Mouse (Mus musculus) liver, embryonic 11.5 days (tissue): Measurements from ENCODE around the gene Lats2. TPM values are rescaled to one million over a fixed set of nuclear protein-coding genes. Genes with fewer than 3 reads are reported as not detected.

Experiments used
- ATAC-seq: fragments of 200-750 bp; cut with Nextera tagmentation; replicated peaks from 2 replicates; pipeline ENCODE4 v1.8.0; 2017; ENCODE audit warnings: moderate number of reproducible peaks, mild to moderate bottlenecking, moderate TSS enrichment, moderate library complexity; ENCODE audit not compliant: low FRiP score
- DNase-seq: peaks from one replicate; pipeline ENCODE4 v3.0.0-alpha.2; 2017; ENCODE audit warnings: low spot score
- H3K27ac ChIP-seq: fragments of 300-500 bp; sonication (generic); 2 replicates; pipeline ENCODE4 v1.5.1; 2014; ENCODE audit warnings: mild to moderate bottlenecking, low read depth, low read length, control low read depth
- H3K27me3 ChIP-seq: fragments of 300-500 bp; sonication (generic); replicated peaks from 2 replicates; pipeline ENCODE4 v1.6.1; 2014; ENCODE audit warnings: low read length, mixed read lengths; ENCODE audit not compliant: control insufficient read depth, insufficient read depth
- H3K36me3 ChIP-seq: fragments of 300-500 bp; sonication (generic); 2 replicates; pipeline ENCODE4 v1.6.1; 2014; ENCODE audit warnings: mild to moderate bottlenecking, low read length, moderate library complexity, mixed read lengths; ENCODE audit not compliant: control insufficient read depth, insufficient read depth
- H3K4me1 ChIP-seq: fragments of 300-500 bp; sonication (generic); replicated peaks from 2 replicates; pipeline ENCODE4 v1.6.1; 2014; ENCODE audit warnings: low read length, mixed read lengths; ENCODE audit not compliant: control insufficient read depth, insufficient read depth
- H3K4me2 ChIP-seq: fragments of 300-500 bp; sonication (generic); 2 replicates; pipeline ENCODE4 v1.6.1; 2014; ENCODE audit warnings: mild to moderate bottlenecking, control low read depth, moderate library complexity
- H3K4me3 ChIP-seq: fragments of 300-500 bp; sonication (generic); 2 replicates; pipeline ENCODE4 v1.5.1; 2014; ENCODE audit warnings: low read depth, low read length, control low read depth
- H3K9ac ChIP-seq: fragments of 300-500 bp; sonication (generic); 2 replicates; pipeline ENCODE4 v1.6.1; 2014; ENCODE audit warnings: low read depth, low read length, control low read depth
- H3K9me3 ChIP-seq: fragments of 300-500 bp; sonication (generic); 2 replicates; pipeline ENCODE4 v1.6.1; 2016; ENCODE audit warnings: low read length, inconsistent platforms, mixed read lengths; ENCODE audit not compliant: control insufficient read depth
- WGBS: fragments of 180-500 bp; shearing (Covaris S2); extraction: QIAGEN DNeasy Blood & Tissue Kit; methylation state at CpG from one replicate; pipeline ENCODE4 v1.1.7; 2014; 5-methylcytosine and 5-hydroxymethylcytosine counted together
- polyA plus RNA-seq: library from polyadenylated mRNA; unstranded; fragments of >200 nt; fragmentation: Nextera tagmentation; extraction: Ambion mirVana; gene quantifications from 2 replicates; pipeline ENCODE4 v1.2.1, GENCODE M21; 2014

Lats2 gene
- polyA plus RNA-seq, 1 experiment from 2014 or later: 9.7 TPM

DNA sequence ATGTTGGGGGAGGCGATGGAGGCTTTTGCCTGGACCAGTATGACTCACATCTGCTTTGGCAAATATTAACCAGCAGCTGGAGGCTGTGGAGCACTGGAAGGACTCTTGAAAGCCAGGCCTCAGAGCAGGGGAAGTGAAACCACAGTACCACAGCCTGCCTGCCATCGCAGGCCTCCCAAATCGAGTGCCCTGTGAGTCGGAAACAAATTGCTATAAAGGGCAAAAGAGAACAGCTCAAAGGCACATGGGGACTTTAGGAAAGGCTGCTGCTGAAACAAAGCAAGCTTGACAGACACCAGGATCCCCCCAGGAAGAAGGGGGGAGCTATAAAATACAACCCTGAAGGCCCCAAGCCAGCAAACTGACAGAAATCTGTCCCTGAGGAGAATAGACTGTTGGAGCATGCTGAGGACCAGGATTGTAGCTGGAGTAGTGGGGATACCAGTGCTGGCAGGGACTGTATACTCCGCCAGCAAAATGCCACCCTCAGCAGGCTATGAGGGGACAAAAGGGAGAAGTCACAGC lies 28.2 kb downstream of the Lats2 start:
- no peak overlapping the region for H3K9ac ChIP-seq
- 48% methylated on average over 5 of the region's 5 CpGs for WGBS
- H3K36me3 ChIP-seq: peaks cover 5% of the 10 kb centered on the region; the same call in 1 of the 2 replicates
- ATAC-seq: no peak; the same call in 1 of the 2 replicates
- DNase-seq: no peak
- H3K27me3 ChIP-seq: no peaks in the 10 kb centered on the region
- 0 out of 2 replicates have a peak overlapping the region, but pooled peaks have one; percentile 26 for H3K27ac ChIP-seq
- H3K4me3 ChIP-seq: no peak overlapping the region
- peaks cover 3% of the 10 kb centered on the region; the same call in 1 of the 2 replicates for H3K4me1 ChIP-seq
- H3K4me2 ChIP-seq: no peak overlapping the region
- no peaks in the 10 kb centered on the region for H3K9me3 ChIP-seq

DNA sequence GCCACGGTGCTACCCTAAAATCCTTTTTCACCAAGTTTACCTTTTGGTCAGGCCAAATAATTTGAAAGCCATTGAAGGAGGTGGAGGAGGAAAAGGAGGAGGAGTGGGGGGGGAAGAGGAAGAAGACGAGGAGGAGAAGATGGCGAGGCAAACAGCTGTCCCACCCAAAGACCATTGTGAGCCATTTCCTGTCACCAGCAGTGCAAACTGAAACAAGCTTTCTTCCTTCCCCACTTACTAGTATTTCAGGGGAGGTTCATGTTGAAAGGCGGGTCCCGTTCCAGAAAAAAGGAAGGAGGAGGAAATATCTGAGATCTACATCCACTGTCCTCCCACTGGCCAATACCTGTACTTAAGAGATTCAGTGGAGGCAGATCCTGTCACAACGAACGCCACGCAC lies 28.8 kb downstream of the Lats2 start:
- no peaks in the 10 kb centered on the region for H3K9me3 ChIP-seq
- WGBS: 63% methylated on average over 8 of the region's 8 CpGs
- peaks cover 3% of the 10 kb centered on the region; the same call in 1 of the 2 replicates for H3K4me1 ChIP-seq
- H3K36me3 ChIP-seq: peaks cover 5% of the 10 kb centered on the region; the same call in 1 of the 2 replicates
- DNase-seq (no peak), ATAC-seq (no peak)
- H3K9ac ChIP-seq: no peak overlapping the region
- H3K27me3 ChIP-seq: no peaks in the 10 kb centered on the region
- H3K4me3 ChIP-seq: no peak overlapping the region
- H3K27ac ChIP-seq: no peak overlapping the region
- no peak overlapping the region for H3K4me2 ChIP-seq

DNA sequence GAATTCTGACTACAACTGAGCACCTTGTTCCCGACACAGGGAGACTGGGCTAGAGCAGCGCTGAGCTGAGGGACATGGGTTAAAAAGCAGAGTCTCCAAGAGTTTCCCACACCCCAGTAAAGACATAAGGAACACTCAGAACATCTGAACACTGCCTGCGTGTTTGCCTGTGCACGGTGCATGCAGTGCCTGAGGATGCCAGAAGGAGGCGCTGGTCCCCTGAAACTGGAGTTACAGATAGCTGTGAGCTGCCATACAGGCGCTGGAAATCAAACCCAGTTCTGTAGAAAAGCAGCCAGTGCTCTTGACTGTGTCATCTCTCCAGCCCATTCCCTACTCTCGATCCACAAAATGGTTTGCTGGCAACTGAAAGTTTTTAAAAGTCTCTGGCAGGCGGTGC lies 32.0 kb downstream of the Lats2 start:
- Histone ChIP-seq H3K9me3 (no peaks in the 10 kb centered on the region), H3K27me3 (no peaks in the 10 kb centered on the region), H3K36me3 (peaks cover 2% of the 10 kb centered on the region; the same call in 1 of the 2 replicates), H3K4me2 (no peak overlapping the region), H3K4me3 (no peak overlapping the region), H3K9ac (no peak overlapping the region), H3K4me1 (peaks cover 3% of the 10 kb centered on the region; the same call in 1 of the 2 replicates), H3K27ac (no peak overlapping the region)
- 75% methylated on average over 8 of the region's 8 CpGs for WGBS
- ATAC-seq (no peak), DNase-seq (no peak)

DNA sequence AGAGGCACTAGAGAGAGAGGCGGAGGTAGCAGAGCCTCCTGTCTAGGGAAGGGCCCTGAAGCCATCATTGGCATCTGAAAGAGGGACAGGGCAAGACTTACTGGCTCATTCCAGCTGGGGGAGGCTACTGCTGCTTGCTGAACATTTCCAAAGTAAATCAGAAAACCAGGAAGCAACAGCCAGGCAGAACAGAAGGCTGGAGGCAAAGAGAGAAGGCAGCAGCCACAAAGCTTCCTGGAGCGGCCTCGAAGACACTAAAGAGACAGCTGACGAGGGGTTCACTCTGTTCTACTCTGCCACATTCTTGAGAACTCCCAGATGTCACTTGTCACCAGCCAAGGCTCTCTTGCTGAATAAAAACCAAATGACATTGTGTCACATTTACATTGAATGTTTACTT lies 33.7 kb downstream of the Lats2 start:
- ATAC-seq (no peak), DNase-seq (no peak)
- 71% methylated on average over 4 of the region's 4 CpGs for WGBS
- no peak overlapping the region for H3K27ac ChIP-seq
- no peak overlapping the region for H3K9ac ChIP-seq
- no peaks in the 10 kb centered on the region; the same call in 1 of the 2 replicates for H3K4me1 ChIP-seq
- H3K4me2 ChIP-seq: no peak overlapping the region
- peaks cover 2% of the 10 kb centered on the region; the same call in 1 of the 2 replicates for H3K36me3 ChIP-seq
- H3K9me3 ChIP-seq: no peaks in the 10 kb centered on the region
- no peak overlapping the region for H3K4me3 ChIP-seq
- no peaks in the 10 kb centered on the region for H3K27me3 ChIP-seq

DNA sequence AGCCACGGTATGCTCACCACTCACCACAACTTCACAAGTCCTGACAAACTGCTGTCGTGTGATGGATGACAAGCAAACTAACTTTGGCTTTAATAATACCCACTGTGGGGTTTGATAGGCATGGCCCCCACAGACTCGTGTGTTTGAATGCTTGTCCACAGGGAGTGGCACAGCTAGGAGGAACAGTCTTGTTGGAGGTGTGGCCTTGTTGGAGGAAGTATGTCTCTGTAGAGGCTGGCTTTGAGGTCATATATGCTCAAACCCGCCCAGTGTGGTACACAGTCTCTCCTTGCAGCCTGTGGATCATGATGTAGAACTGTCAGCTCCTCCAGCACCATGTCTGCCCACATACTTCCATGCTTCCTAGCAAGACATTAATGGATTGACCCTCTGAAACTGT lies 39.9 kb downstream of the Lats2 start:
- ATAC-seq: no peak
- Histone ChIP-seq H3K27me3 (no peaks in the 10 kb centered on the region), H3K4me1 (peaks cover 2% of the 10 kb centered on the region), H3K9me3 (no peaks in the 10 kb centered on the region), H3K4me2 (no peak overlapping the region), H3K9ac (no peak overlapping the region), H3K27ac (no peak overlapping the region), H3K36me3 (peaks cover 3% of the 10 kb centered on the region; the same call in 1 of the 2 replicates), H3K4me3 (no peak overlapping the region)
- DNase-seq: no peak
- WGBS: 64% methylated on average over 4 of the region's 4 CpGs

DNA sequence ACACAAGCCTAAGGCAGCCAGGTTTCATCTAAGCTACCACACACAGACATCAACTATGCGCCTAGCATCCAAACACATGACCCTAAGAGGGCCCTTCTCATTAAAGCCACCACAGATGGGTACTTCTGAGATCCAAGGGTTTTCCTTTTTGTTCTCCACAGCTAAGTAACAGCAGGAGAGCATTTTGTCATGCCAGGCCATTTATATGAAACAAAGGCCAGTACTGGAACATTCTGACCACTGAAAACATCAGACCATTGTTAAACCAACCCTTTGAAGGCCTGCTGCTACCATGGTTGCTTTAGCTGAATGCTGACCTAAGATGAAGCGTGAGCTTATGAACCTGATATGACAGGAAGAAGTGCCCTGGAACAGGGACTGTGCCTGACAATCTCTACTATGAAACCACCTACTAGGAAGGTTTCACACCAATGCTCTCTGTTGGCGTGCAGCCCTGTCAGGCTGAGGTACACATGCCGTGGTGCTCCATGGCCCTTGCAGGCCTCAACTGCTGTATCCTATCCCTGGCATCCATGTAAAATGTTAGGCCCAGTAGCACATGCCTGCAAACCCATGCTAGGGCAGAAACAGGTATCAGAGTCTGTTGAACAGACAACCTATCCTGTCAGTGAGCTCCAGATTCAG lies 41.5 kb downstream of the Lats2 start:
- ATAC-seq: no peak
- Histone ChIP-seq H3K9ac (no peak overlapping the region), H3K4me2 (no peak overlapping the region), H3K9me3 (no peaks in the 10 kb centered on the region), H3K4me1 (peaks cover 8% of the 10 kb centered on the region), H3K4me3 (no peak overlapping the region), H3K36me3 (peaks cover 3% of the 10 kb centered on the region; the same call in 1 of the 2 replicates), H3K27ac (no peak overlapping the region), H3K27me3 (no peaks in the 10 kb centered on the region)
- DNase-seq: no peak
- 90% methylated on average over 4 of the region's 4 CpGs for WGBS

DNA sequence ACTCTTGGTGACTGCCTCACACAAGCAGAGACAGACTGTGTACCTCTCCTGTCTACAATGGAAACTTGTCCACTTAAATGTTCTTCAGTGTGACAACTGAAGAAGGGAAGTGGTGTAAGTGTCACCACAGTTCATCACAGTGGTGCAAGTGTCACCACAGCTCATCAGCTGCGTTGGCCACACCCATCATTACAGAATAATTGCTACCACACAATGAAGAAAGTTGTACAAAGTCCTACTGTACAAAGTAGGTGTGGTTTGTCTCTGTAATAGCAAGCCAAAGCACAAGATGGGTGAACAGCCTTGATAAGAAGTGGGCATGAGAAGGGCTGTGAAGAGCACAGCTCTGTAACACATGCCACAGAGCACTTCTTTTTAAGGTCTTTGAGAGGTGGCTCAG lies 45.3 kb downstream of the Lats2 start:
- Histone ChIP-seq H3K9ac (no peak overlapping the region), H3K27me3 (no peaks in the 10 kb centered on the region), H3K36me3 (peaks cover 3% of the 10 kb centered on the region; the same call in 1 of the 2 replicates), H3K4me3 (no peak overlapping the region), H3K27ac (no peak overlapping the region), H3K9me3 (no peaks in the 10 kb centered on the region), H3K4me1 (peaks cover 12% of the 10 kb centered on the region), H3K4me2 (no peak overlapping the region)
- DNase-seq: no peak
- ATAC-seq: no peak
- WGBS: 73% methylated on average over 1 of the region's 1 CpGs

DNA sequence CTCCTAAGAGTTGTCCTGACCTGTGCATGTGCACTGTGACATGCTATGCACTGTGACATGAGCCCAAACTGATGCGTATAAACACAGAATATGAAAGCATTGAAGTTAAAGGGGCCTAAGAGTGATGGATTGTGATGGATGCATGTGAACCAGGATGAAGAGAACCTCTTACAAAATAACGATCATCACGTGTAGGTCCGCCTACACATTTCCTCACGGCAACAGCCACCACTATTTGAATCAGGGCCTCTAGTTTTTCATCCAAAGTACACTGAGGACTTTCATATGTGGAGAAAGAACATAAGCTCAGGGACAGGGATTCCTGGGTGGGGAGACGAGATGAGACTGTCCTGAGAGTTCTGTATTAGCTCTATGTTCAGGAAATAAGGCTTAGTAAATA lies 47.1 kb downstream of the Lats2 start:
- Histone ChIP-seq H3K4me1 (peaks cover 16% of the 10 kb centered on the region), H3K4me3 (no peak overlapping the region), H3K36me3 (no peaks in the 10 kb centered on the region), H3K27me3 (no peaks in the 10 kb centered on the region), H3K9me3 (no peaks in the 10 kb centered on the region), H3K9ac (no peak overlapping the region), H3K27ac (no peak overlapping the region), H3K4me2 (no peak overlapping the region)
- WGBS: 88% methylated on average over 6 of the region's 6 CpGs
- no peak for ATAC-seq
- no peak for DNase-seq

DNA sequence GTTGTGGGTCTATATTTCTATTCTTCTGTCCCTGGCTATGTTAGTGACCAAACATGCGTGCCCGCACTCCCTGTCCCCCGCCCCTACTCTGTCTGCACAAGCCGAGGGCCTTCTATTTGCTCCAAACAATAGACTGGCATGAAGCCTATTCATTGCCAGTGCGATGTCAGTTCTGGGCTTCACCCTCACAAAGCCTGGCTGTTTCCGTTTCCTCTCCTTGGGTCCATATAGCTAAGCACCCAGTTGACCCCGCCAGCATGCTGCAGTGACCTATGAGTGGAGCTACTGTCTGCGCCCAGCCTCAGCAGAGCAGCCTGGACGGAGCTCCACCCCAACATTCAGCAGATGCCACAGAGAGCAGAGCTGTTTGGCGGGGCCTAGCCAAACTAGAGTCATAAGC lies 49.0 kb downstream of the Lats2 start:
- DNase-seq (no peak), ATAC-seq (no peak)
- Histone ChIP-seq H3K27me3 (no peaks in the 10 kb centered on the region), H3K9ac (no peak overlapping the region), H3K4me2 (no peak overlapping the region), H3K9me3 (no peaks in the 10 kb centered on the region), H3K27ac (no peak overlapping the region), H3K36me3 (no peaks in the 10 kb centered on the region), H3K4me3 (no peak overlapping the region), H3K4me1 (peaks cover 16% of the 10 kb centered on the region)
- 81% methylated on average over 10 of the region's 10 CpGs for WGBS
